Mouse (Mus musculus) CH12.LX (cell line): ENCODE results near the gene Rpl13a.

ENCODE experiments used
- EP300 ChIP-seq: IDR thresholded peaks from 2 replicates; pipeline ENCODE4 v1.6.1; 2011; ENCODE audit warnings: low read length, improper control_type of control experiment
- POLR2A ChIP-seq: IDR thresholded peaks from 2 replicates; pipeline ENCODE4 v1.6.1; 2011; ENCODE audit warnings: low read depth, mild to moderate bottlenecking, improper control_type of control experiment, low read length
- ZNF384 ChIP-seq: IDR thresholded peaks from 2 replicates; pipeline ENCODE4 v1.6.1; 2012; ENCODE audit warnings: low read depth, low read length, improper control_type of control experiment, inconsistent platforms

DNA sequence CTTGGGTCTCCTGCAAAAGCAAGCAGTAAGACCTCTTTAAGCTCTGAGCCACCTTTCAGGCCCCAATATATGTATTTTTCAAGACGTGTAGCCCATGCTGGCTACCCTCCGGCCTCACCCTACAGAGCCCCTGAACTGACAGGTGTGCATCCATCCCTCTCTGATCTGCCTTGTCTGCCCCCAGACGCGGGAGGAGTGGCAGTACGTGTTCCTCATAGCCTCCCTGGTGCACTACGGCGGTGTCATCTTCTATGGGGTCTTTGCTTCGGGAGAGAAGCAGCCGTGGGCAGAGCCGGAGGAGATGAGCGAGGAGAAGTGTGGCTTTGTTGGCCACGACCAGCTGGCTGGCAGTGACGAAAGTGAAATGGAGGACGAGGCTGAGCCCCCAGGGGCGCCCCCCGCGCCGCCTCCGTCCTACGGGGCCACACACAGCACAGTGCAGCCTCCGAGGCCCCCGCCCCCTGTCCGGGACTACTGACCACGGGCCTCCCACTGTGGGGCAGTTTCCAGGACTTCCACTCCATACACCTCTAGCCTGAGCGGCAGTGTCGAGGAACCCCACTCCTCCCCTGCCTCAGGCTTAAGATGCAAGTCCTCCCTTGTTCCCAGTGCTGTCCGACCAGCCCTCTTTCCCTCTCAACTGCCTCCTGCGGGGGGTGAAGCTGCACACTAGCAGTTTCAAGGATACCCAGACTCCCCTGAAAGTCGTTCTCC is 46.2 kb upstream of the Rpl13a start:
- TF ChIP-seq POLR2A = no peak
- no peak for TF ChIP-seq ZNF384
- TF ChIP-seq EP300 = no peak
